Mouse (Mus musculus): ENCODE results near the gene Naga. TPM values are rescaled to one million over a fixed set of nuclear protein-coding genes. Genes with fewer than 3 reads are reported as not detected.
"Not testable (repeated sequence)": the region's sequence is repeated elsewhere in the genome, so short reads cannot be mapped to it uniquely, and the experiment has no call there.

The Naga gene
- total RNA-seq (2021) = 10 to 100 TPM; 30.4 to 38.0 TPM

DNA sequence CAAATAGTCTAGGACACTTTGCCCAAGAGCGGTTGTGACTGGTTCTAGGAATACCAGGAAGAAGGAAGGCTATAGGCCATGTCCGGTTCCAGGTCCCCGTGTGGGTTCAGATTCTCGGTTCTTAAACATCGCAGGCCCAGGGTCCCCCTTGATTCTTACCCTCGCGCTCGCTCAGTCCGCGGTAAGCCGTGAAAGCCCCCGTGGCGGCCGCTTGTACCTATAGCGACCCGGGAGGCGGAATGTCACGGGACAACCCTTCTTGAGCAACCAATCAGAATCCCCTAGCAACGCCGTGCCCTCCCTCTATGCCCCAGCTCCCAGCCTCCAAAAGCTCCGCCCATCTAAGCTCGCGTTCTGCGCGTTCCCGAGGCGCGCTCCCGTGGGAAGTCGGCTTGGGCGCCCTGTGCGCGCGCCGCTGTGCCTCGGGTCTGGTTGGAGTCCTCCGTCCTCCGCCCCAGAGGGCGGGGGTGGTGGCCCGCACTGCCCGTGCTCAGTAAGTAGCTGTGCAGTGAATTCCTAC lies at the start of gene Naga, which contains the start of the genes Pheta2 and Smdt1:
TSS of gene Naga (minus strand) at position 333 of the 520 bp plus-strand sequence.
TSS of gene Pheta2 (plus strand) at position 350 of the 520 bp plus-strand sequence.
TSS of gene Smdt1 (plus strand) at position 367 of the 520 bp plus-strand sequence.
- DNase-seq (ENCODE audit: low spot score in 2 of 2) = peak; percentile 92 to 96
- intact Hi-C loops (cut with DNase I) = loop anchor here (5.0 kb wide), 1 partner anchor 61 kb away; no protein-coding TSS in a partner anchor

DNA sequence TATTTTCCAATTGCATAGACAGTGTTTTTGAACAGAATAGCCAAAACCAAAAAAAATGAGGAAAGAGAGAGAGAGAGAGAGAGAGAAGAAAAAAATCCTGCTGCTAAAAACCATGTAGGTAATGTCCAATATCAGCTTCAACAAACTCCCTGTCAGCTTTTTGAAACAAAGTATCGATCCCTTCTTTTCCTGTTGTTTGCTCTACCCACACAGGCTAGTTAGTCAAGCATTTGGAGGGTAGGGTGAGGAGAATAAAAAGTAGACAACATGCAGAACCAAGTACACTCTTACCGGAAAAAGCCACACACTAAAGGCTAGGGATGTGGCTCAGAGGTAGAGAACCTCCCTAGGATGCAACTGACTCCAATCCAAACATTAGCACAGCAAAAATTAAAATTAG lies 47.0 kb upstream of the Naga start:
- no peak for DNase-seq (ENCODE audit: low spot score in 2 of 2)
- intact Hi-C loops (cut with DNase I) = no loop called here

DNA sequence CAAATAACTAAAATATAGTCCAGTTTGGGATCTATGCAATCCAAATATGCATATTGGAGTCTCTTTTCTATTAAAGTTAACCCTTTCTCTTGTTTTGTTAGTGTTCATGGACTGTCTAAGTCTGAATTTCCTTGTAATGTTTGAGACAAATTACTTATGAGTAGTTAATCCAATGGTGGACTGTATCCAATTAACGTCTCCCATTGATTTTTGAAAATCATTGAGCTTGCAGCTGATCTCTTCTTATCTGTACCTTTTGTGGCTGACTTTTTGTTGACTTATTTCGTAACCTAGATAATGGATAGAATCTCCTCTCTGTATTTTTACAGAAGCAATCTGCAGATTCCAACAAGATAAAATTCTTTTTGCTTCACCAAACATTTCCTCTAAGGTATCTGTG lies 43.7 kb upstream of the Naga start:
- intact Hi-C loops (cut with DNase I) = no loop called here

DNA sequence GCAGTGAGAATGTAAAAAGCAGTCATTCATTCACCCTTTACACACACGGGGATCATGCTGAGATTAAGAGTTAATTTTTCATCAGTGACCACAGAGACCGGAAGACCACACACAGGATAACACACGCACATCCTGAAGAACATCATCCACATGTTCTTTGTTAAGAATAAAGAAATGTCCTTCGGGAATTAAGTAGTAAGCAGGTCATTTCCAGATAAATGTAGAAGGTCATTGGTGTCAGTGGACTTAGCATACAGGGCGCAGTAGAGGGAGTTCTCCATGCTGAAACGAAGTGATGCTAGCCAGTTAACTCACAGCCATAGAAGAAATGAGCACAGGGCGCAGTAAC lies 42.0 kb upstream of the Naga start:
- intact Hi-C loops (cut with DNase I) = no loop called here
- DNase-seq (ENCODE audit: low spot score in 2 of 2) = no peak

More for the DNA sequence above, 43.7 kb upstream of the Naga start:
- no peak for DNase-seq (ENCODE audit: low spot score in 2 of 2)

DNA sequence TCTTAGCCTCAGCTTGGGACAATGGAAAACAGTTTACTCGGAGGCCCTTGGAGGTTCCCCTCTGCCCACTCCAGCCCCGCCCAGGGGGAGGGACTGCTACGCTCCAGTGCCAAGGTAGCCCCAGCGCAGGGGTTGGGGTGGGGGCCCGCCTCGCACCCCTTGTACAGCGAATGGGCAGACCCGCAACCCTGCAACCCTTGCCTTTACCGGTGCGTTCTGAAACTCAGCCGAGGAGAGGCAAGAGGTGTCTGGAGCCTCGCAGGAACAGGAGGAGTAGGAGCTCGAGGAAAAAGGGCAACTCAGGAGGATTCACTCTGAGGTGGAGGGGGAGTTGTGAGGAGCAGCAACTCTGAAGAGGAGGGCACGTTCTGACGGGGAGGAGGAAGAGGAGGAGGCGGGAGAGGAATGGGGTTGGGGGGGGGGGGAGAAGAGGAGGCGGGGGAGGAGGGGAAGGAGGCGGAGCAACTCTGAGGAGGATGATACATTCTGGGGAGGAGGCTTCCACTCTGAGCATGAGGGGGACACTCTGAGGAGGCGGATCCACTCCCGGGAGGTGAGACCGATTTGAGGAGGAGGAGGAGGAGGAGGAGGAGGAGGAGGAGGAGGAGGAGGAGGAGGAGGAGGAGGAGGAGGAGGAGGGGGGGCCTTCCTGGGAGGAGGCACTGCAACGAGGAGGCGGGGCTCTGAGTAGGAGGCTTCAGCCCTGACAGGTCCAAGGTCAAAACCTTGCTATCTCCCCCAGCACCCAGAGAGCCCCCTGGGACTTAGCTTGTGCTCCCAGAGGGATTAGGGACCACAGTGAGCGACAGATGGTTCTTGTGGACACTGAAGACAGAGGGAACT lies 41.4 kb upstream of the Naga start, which contains the start of gene Cyp2d22:
TSS of gene Cyp2d22 (minus strand) at position 390 of the 843 bp plus-strand sequence.
- intact Hi-C loops (cut with DNase I) = no loop called here
- peak in 1 of 2 experiments; percentile 10 for DNase-seq (ENCODE audit: low spot score in 2 of 2)

DNA sequence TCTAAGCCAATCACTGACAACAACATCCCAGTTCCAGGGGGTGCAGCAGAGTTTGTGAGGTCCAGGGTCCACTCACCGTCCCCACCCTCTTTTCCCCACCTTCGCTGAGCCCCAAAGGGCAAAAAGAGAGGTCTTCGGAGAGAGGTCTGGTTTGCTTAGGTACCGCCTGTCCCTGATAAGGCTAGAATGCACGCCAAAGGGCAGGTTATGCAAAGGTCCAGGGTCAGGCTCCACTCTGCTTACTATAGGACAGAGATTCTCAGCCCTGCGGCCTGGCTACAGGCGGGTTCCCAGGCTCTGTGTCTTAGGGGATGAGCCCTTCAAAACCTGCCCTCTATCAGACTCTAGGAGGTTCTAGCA lies 40.8 kb upstream of the Naga start:
- intact Hi-C loops (cut with DNase I) = no loop called here

DNA sequence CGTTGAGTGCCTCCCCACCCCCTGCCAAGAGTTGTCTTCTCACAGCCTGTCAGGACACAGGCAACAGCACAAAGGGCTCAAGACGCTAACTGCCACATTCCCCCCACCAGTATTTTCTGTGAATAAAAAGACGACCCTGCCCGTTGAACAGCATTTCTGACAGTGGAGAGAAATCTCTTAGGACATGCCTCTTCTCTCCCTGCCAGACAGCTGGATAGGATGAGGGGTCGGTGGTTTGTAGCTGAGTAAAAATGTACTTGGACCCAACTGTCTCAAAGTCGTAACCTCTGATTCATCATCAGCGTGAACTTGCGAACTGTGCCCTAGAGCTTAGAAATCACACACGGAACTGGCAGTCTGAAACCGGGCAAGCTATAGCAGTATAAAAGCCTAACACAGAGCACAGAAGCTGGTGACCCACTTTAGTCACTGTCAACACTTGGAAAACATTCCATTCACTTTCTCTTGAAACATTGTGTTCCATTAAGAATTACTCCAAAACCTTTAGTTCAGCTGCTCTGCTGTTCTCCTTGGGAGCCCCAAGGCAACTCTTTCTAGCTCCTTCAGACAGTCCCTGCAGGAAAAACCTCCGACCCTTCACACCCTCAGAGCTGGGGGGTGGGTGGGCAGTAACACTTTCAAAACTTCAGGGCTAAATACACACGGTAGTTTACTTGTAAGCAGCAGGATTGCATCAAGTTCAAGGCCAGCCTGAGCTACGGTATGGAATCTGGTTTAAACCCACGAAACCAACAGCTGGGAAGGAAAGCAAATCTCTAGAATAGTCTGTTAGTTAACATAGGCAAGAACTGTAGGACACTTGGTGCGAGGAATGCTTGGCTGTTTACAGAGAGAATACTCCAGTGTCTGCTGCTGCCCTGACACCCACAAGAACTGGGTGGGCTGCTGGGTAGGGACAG lies 39.8 kb upstream of the Naga start:
- intact Hi-C loops (cut with DNase I) = loop anchor here (1.0 kb wide), 1 partner anchor 39 kb away; no protein-coding TSS in a partner anchor
- no peak for DNase-seq (ENCODE audit: low spot score in 2 of 2)

More for the DNA sequence above, 40.8 kb upstream of the Naga start:
- DNase-seq (ENCODE audit: low spot score in 2 of 2) = no peak

DNA sequence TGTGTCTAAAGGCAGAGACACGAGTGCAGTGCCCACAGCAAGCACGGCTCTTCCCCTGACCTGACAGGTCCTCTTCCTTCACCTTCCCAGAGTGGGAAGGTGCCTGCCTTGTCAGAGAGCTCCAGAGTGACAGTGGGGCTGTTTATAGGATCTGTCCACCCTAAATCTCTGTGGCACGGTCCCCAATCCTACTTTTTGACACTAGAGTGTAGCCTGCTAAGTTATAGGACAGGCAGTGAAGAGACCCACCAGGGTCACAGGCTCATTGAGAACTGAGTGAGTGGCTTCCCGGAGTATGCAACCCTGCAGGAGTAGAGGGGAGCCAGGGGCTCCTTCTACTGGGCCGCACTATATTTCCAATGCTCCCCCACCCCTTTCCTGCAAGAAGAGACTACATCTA lies 39.0 kb upstream of the Naga start:
- intact Hi-C loops (cut with DNase I) = loop anchor here (1.0 to 2.0 kb wide), 2 partner anchors 23 to 40 kb away; partner anchors contain the start of gene Ndufa6
- DNase-seq (ENCODE audit: low spot score in 2 of 2) = no peak

DNA sequence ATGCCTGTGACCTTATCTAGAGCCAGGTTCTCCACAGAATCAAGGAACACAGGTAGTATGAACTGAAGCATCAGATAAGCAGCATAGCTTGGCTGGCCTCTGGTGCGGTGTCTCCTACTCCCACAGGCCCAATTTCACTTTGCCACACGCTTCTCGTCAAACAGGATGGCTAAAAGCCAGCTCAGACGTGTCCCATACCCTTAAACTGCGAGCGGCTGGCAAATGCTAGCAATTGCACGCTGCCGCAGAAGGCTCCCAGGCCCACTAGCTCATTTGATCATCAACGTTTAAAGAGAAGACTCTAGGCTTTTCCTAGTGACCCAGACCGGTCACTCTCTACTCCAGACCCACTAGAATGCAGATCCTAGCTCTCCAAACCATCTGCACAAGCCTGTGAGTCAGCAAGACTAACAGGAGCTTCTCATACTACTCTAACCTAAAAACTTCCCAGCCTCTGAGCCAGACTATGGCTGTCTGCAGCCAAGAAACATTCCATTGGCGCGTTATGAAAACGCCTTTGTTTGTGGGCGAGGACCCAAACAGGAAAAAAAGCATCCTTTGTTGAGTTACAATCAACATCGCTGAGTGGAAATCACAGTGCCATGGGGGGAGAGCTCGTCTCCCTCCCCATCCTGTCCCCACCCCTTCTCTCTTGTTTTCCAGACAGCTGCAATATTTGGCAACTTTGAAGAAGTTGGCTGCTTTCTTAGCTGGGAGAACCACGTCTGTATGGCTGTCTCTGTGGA lies 37.8 kb upstream of the Naga start:
- DNase-seq (ENCODE audit: low spot score in 2 of 2) = peak; percentile 41 to 77
- intact Hi-C loops (cut with DNase I) = loop anchor here (2.0 kb wide), 1 partner anchor 22 kb away; the partner anchor contains the start of gene Ndufa6

DNA sequence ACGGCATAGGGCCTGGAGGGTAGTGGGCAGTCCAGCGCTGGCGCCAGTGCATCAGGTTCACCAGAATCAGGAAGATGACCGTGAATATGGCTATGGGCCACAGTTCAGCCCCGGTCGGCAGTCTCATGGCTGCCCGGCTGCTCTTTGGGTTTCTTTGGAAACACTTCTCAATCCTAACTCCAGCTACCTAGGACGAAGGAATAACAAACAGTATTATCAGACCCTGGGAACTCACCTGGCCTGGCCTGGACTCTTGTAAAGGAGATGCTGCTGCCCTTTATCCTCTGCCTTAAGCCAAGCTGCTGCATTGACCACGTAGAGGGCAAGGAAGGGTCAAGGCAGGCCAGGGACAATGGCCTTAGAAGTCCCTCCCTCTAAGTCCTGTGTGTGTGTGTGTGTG lies 37.1 kb upstream of the Naga start:
- DNase-seq (ENCODE audit: low spot score in 2 of 2) = no peak
- intact Hi-C loops (cut with DNase I) = loop anchor here (2.0 kb wide), 1 partner anchor 21 kb away; the partner anchor contains the start of gene Ndufa6

DNA sequence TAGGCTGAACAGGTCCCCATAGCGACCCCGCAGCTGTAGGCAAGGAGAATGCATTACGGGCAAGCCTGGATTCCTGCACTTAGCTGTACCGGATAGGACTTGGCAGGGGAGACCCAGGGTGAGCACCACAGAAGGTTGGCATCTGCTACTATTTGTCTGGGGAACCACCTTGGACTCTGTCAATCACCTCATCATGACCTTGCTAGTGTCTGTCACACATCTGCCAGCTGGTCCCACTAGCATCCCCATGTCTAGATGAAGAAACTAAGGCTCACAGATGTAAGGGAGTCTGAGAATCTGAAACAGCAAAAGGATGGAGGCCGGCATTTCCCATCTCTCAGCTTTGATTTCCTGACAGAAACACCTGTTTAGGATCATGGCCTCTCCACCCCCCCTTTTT lies 35.7 kb upstream of the Naga start:
- no peak for DNase-seq (ENCODE audit: low spot score in 2 of 2)
- intact Hi-C loops (cut with DNase I) = no loop called here

DNA sequence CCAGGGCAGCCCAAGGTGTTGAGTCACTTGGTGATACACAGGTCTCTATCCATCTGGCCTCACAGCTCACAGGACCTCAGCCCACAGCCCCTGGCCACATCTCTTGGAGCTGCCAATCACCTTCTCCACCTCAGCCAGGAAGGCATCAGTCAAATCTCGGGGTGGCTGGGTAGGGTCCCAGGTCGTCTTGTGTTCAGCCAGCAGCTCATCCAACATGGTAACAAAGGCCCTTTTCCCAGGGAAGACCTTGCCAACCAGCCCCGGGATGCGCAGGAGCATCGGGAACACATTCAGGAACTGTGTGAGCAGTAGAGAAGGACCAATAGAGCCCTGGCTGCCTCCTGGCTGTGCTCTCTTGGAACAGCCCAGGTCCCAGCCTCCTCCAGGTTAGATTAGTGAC lies 34.3 kb upstream of the Naga start:
- no peak for DNase-seq (ENCODE audit: low spot score in 2 of 2)
- intact Hi-C loops (cut with DNase I) = no loop called here

DNA sequence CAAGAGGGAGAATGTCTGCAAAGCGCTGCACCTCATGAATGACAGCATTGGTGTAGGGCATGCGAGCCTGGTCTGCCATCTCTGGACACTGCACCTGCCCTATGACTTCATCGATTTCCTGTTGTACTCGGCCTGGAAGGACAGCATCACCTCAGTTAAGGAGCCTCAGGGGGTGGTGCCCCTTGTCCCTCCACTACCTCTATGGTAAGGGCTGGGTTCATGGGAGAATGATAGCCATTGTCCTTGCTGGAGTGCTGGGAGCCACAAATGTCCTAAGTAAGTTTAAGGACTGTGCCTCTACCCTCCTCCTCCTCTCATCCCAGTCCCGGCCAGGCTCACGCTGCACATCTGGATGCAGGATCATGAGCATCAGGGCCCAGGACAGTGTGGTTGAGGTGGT lies 33.7 kb upstream of the Naga start:
- intact Hi-C loops (cut with DNase I) = no loop called here
- DNase-seq (ENCODE audit: low spot score in 2 of 2) = no peak

DNA sequence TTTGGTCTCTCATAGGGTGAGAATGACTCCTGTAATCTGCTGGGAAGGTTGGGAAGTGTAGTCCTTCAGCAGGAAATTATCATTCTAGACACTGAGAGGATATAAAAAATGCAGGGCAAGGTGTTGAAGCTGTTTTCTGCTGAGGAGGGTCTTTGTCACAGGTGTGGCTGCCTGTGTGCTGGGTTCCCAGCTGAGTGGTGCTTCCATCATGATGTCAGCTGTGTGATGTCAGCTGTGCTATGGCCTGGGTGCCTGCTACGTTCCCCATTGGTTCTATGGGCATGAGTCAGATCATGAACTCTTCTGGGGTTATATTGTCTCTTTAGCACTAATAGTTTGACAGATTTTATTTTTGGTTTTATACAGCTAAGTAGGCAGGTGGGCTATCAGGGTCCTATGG lies 30.1 kb upstream of the Naga start:
- intact Hi-C loops (cut with DNase I) = no loop called here
- DNase-seq (ENCODE audit: low spot score in 2 of 2) = no peak

DNA sequence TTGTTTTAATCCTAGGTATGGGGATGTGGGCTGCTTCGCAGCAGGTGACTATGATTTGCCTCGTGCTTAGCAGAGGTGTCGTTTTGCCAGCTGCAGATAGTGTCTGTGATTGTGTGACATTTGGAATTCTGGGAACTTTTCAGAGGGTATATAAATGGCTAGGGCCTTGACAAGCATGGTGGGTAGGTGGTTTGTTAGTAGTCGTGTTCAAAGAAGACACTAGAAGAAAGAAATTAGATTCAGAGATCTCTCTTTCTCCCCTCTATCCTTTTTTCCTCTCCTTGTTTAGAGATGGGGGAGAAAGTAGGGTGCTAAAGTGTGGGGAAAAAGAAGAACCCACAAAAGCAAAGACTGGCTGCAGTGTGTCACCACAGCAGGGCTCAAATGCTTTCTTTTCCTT lies 29.4 kb upstream of the Naga start:
- no peak for DNase-seq (ENCODE audit: low spot score in 2 of 2)
- intact Hi-C loops (cut with DNase I) = no loop called here

DNA sequence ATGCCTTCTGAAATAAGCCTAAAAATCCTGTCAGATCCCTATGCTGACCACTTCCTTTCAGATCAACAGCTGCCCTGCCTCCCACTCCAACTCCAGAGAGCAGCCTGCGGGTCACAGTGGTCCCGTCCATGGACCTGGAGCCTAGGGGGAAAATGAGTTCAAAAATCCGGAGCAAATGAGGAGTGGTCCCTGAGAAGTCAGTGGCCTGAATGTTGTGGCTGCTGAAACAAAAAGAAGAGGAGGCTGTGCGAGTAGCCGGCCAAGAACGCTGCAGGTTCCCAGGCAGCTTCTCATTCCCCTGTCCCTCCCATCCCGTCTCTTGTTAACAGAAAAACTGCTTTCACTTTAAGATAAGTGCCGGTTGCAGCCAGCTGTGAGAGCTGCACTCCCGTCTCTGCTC lies 25.8 kb upstream of the Naga start:
- DNase-seq (ENCODE audit: low spot score in 2 of 2); intact Hi-C loops (cut with DNase I): not testable (repeated sequence)

DNA sequence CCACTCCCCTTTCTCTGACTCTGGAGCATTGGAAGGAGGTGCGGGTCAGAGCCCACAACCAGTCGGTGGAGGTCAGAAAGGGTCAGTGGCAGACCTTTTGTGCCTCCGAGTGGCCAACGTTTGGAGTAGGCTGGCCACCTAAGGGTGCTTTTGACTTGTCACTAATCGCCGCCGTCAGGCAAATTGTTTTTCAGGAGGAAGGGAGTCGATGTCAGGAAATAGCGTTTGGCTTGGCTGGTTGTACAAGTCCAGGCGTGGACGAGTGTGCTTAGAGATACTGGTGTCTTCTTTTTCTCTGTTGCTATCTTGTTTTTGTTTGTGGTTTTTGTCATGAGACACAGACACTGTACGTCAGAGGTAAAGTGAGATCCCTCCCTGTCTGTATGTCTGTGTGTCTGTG lies 25.1 kb upstream of the Naga start:
- intact Hi-C loops (cut with DNase I); DNase-seq (ENCODE audit: low spot score in 2 of 2): not testable (repeated sequence)

DNA sequence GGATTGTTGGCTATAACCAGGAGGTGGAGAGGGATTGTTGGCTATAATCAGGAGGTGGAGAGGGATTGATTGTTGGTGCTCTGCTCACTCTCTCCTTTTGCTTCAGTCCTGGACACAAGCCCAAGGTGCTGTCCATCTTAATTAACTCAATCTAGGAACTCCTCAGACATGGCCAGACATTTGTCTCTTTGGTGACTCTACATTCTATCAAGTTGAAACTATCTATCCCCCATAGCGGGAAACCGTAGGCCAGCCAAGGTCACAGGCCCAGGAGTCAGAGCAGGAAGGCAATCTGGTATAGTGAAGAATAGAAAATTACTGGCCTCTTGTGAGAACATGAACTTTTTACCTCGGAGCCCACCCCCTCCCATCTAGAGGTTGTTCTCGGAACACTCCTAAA lies 23.5 kb upstream of the Naga start:
- intact Hi-C loops (cut with DNase I) = no loop called here
- no peak for DNase-seq (ENCODE audit: low spot score in 2 of 2)

DNA sequence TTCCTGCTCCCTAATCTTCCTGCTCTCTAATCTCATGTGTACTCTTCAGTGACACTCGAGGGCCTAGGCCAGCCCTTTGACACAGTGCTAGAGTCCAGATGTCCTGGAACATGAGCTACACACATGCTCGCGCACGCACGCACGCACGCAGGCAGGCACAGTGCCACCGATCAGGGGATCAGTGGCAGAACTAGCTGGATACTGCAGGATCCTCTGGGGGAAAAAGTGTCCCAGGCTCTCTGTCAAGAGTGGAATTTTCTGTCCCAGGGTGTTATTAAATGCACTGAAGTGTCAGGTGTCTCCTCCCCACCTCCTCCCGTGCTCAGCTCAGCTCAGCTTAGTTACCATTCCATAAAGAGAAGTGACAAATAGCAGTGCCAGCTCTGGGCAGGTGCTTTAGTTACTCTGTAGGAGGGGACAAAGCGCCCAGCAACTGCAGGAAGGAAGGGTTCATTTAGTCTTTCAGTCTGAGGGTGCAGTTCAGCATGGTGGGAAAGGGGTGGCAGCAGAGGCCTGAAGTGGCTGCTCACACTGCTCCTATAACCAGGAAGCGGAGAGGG lies 22.8 kb upstream of the Naga start:
- intact Hi-C loops (cut with DNase I) = no loop called here
- DNase-seq (ENCODE audit: low spot score in 2 of 2) = no peak

Measured in left cerebral cortex, postnatal 25 days (tissue).